Mouse (Mus musculus): ENCODE data around the gene Oprd1.

DNA sequence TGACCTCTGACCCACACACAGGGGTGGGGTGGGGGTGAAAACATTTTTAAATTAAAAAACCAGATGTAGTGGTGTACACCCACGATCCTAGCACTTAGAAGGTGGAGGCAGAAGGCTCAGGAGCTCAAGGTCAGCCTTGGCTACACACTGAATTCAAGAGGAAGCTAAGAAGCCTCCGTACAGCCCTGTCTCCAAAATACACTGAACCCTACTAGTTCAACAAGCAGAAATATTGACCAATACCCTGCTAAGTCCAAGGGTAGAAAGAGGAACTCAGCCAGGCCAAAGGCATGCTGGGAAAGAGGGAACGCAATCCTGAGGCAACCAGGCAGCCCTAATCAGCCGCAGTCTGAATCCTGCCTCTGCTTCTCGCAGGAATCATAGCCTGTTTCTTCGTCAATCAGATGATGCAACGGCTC is 66.0 kb downstream of the Oprd1 start:
- TF ChIP-seq POLR2A (IDR thresholded peaks at IDR 0.05; ENCODE audit: insufficient read depth, low read depth, low read length) = no peak
- no peak for TF ChIP-seq CTCF (IDR thresholded peaks at IDR 0.05; ENCODE audit: insufficient read depth, low read depth, low read length)
